Mouse (Mus musculus) right cerebral cortex, postnatal 36 days (tissue): ENCODE results near the gene Capn9.

Experiments
- DNase-seq, 2 experiments: peaks; one replicate each; pipeline ENCODE4 v3.0.0; 2022; ENCODE audit warnings: low spot score in 2 of 2, mixed read lengths in 1 of 2

Capn9 gene

DNA sequence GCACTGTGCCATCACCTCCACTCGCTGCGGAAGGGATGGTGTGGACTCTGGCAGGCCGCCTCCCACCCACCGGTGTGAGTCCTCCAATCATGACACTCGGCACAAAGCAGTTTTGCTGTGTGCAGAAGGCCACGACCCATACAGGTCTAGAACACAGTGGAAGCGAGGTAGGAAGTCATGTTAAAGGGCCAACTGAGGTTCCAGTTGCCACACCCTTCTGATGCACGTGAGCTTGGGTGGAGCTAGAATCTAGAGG, 59.3 kb downstream of the Capn9 start:
- DNase-seq, result no peak

DNA sequence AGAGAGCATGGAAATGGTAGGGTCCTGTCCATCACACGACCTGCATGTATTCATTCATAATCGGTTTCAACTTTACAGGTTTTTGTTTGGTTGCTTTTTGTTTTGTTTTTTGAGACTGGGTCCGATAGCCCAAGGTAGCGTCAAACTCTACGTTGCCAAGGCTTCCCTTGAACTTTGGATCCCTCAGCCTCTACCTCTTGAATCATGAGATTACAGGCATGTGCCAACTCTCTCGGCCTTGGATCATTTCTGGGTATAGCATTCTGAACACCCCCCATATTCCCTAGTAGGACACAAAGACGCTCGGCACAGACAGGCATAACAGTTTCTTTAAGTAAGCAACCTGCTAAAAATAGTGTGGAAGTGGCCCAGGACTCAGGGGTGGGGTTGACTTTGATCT, 65.7 kb downstream of the Capn9 start:
- DNase-seq, result no peak

DNA sequence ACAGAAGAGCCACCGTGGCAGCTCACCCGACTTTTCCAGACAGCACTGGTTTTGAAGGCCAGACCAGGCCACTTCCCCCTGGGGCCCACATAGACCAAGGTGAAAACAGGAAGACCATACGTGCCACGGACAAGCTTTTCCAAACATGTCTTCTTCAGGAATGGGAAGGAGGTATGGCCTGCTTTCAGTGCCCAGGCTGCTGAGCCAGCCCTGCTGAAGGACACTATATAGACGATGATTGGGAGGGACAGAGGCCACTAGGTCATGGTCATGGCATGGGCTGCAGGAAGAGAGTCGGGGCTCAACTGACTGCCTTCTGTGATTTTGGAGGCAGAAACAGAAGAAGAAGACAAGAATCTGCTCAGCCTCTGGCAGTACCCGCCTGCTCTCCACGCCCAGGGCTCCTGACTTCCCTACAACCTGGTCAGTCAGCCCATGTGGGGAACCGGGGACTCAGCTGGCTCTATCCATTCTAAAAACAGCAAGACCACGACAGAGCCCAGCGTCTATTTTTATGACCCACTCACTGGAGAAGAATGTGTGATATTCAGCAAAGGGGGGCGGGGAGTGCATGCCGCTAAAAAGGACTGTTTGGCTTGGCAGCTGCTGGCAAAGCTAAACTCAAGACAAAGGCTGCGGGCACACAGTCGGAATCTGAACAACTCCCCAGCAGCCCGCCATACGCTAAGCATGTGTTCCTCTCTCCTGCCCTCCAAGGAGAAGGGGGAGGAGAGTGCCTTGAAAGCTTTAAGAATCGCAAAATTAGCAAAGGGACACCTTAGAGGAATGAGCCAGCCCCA, 67.8 kb downstream of the Capn9 start:
- peak; percentile 76 to 85 for DNase-seq

DNA sequence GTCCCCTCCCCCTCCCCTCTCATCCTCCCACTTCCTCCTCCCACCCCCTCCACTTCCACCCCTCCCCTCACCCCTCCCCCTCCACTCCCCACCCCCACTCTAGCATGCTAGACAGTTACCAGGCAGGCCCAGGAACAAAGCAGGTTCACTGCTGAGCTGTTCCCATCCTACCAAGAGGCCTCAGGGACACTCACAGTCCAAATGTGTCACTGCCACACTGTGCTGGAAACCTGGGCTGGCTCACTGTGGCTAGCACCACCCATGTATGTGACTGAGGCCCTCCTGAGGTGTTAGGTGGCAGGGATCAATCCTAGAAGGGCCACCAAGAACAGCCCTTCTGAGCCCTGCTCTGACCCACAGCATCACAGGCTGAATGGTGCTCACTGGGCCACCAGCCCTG, 72.4 kb downstream of the Capn9 start:
- no peak for DNase-seq

DNA sequence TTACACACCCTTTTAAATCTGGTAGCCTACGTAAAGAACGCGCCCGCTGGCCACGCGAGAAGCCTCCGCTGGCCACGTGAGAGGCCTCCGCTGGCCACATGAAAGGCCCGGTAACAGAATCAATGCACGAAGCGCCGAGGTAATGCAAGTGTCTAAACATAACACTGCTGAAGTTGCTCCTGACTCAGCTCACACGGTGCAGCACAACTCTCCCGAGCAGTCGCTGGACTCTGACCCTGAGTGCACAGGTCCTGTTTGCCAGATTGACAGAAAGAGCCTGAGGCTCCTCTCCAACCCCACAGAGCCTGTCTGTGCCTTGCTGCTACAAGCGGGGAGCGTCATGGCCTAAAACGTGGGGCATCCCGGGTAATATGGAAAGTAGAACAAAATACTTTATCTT, 75.9 kb downstream of the Capn9 start:
- DNase-seq, result no peak

DNA sequence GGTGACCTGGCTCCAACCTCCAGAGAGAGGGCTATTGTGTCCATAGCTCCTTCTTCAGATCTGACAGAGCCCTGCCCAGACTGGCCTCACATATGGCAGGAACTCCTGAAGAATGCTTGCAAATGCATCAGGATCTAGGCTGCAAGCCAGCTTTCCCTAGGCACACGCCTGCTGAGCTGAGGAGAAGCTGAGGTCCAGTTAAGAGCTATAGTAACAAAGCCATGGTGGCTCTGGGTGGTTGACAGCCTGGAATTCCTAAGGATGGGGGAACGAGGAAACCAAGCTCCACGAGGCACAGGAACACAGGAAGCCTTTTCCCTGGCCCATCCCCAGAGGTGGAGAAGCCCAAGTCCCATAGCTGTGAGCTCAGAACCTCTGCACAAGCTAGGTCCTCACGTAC, 76.6 kb downstream of the Capn9 start:
- DNase-seq, result no peak

DNA sequence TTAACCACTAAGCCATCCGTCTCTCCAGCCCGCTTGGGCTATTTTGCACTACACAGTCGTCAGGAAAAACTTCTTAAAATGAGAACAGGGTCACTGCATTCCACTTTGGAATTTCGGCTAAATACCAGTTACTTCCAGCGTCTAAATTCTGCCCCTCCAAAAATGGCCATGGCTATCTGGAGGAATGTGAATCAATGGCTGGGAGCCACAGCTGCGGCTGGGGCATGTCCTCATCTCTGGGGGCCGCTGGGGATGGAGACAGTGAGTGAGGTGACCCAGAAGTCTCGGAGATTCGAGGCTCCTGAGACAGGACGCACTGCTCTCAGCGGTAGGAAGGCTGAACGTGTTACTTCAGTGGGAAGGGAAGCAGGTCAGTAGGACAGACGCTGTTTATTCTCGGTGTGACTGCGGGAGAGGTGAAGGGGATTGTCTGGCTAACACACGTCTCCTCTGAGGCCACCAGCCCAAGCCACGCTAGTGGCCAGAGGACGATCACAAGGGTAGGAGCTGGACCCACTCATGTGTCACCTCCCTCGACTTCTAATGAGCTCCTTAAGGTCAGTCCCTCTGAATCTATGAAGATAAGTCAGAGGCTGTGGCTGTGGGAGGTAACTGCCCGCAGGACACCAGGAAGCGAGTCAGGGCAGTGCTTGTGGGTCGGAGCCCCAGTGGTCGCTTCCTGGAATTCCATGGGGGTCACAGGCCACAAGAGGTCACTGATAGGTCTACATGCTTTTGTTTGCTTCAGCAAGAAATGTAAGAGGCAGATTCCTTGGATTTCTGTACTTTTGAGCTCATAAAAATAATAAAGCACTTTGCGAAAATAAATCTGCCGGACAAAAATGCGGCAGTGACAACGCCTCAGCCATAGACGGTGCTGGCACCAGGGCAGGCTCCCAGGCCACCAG, 77.9 kb downstream of the Capn9 start:
- no peak for DNase-seq

DNA sequence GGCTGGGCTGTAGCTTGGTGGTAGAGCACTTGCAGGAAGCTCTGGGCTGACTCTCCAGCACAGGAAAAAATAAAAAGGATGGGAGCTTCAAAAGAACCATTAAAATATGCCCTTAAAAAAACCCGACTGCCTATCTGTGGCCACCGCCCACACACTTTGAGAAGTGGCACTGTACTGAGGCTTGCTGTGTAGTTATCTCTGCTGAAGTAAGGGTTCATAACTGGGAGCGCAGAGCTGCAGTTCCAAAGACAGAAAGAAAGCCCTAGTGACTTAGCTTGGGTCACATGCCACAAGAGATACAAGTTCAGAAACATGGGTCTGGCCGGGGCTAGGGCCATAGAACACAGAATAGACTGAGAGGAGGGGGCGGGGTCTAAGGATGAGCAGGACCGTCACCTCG, 82.0 kb downstream of the Capn9 start:
- DNase-seq, result no peak

DNA sequence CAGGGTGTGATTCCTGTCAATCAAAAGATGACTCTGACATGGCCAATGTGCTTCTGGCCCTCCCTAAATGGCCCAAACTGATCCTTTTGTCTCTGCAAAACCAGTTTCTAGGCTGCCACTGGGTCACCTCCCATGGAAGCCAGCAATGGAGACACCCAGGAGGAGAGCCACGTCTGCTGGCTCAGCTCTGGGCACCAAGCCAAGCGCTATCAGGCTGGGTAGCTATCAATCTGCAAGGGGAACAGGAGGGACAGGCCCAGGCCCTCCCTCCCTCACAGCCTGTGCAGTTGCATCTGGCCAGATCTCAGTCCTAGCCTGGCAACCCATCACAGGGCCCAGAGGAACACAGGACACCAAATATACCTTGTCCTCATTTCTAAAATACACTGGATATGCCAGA, 82.5 kb downstream of the Capn9 start:
- DNase-seq, result no peak

DNA sequence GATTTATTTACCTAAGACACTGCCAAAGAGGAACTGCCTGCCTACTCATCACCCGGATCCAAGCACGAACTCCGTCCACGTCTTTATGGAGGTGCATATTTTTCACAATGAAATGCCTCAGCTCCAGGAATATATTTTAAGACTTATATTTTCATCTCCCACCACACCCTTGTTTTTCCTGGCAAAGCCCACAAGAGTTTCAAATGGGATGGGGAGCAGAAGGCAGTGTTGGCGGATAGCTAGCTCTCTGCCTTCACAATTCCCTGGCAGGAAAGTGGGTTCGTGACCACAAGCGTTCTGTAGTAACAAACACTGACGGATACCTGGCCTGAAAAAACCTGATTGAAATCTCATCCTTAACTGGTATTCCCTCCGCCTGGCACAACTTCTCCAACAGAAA, 85.9 kb downstream of the Capn9 start:
- DNase-seq, result peak; percentile 53 to 67

DNA sequence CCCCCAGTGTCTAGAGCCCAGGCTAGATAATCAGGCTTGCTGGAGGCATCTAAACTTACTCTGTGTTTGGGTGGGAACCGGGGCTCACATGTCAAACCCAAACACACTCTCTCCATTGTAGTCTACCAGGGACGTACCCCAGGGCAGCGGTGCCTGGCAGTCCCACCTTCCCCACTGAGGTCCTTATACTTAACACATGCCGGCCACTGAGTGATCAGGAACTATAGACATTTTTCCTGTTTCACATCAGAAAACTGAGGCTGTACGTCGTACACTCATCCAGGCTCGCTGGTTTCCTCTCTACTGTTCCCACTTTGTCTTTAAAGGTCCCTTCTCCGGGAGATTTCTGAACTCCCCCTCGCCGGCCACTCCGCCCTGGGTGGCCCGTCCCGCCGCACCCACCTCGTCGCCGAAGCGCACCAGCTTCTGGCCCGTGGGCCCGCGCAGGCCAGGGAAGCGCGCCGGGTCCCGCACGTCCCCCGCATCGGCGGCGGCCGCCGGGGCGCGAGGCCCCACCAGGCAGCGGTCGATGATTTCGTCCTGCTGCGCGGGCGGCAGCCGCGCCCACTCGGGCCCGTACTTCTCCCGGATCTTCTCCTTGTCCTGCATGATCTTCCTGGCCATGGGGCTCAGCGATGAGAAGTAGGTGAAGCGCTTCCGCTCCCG, 86.7 kb downstream of the Capn9 start:
- no peak for DNase-seq

DNA sequence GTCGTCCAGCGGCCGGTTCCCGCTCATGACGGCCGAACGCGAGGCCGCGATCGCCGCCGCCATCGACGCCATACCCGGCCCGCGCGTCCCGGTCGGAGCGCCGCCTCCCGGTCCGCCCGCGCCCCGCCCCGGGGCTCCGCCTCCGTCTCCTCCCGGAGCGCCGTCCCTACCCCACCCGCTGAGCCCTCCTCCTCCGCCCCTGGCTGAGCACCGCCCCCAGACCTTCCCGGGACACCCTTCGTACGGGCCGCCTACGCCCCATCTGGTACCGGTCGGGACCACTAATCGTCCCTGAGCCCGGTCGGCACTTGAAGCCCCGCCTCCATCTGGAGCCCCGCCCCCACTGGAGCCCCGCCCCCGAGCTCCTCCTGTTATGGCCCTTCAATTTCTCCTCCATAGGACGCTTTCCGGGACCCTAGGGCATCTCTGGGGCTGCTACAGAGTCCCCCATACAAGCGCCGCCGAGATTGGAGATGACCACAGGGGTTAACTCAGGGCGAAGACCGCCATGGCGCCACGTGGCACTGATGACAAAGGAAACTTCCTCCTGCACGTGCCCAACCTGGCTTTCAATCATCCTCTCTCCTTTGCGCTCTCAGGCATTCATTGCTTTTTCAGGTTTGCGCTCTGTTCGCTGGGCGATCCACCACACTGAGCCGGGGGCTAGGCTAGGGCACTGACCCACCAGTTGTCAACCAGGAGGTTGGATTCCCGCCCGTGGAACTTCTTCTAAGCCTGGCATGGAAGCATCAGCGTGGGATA, 87.4 kb downstream of the Capn9 start, which contains the start of gene 2310022B05Rik:
Gene 2310022B05Rik, minus strand, starts transcription at position 258 of the 762 bp plus-strand sequence.
- DNase-seq, result peak; percentile 70 to 77

DNA sequence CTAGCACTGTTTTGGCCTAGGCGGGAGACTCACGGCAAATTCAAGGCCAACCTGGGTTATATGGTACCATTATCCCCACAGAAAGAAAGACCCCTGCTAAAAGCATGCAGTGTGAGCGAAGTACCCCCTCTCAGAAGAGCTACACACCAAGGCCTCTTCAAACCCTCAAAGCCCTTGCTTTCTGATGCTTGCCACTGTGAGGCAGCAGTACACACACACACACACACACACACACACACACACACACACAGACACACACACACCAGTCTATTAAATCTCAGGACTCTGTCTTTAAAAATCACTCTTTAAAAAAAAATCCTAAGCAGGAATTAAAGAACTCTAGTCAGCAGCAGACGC, 87.9 kb downstream of the Capn9 start:
- no peak for DNase-seq

DNA sequence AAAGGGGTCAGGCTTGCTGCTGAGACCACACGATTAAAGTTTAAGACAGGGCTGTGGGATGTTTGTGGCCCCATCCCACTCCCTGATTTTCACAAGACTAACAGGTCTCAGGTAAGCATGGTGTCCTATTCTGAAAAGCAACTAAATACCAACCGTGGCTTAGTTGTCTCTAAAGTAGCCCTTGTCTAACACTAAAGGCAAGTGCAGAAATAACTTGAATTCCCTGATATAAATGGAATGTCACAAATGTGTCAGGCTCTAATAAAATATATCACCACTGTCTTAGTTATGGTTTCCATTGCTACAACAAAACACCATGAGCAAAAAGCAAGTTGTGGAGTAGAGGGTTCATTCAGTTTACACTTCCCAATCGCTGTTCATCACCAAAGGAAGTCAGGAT, 88.5 kb downstream of the Capn9 start:
- no peak for DNase-seq
